Mouse (Mus musculus): ENCODE data around the gene Fam83d. TPM values are rescaled to one million over a fixed set of nuclear protein-coding genes. Genes with fewer than 3 reads are reported as not detected.
"Not testable (repeated sequence)": the region's sequence is repeated elsewhere in the genome, so short reads cannot be mapped to it uniquely, and the experiment has no call there.

Gene Fam83d
- under 1 TPM; 0.44 to 0.89 TPM for total RNA-seq (2021)
- long read RNA-seq, experiment 1 = 0 reads
- long read RNA-seq, experiment 2 = 0 reads

GRCm38 (mm10) chr2:158767742-158768339, at the start of gene Fam83d:
TSS of gene Fam83d (plus strand) at chr2:158768093.
- peak; percentile 95 to 97 for DNase-seq

GRCm38 (mm10) chr2:158718816-158719549, 48.9 kb upstream of the Fam83d start:
- DNase-seq = no peak

GRCm38 (mm10) chr2:158720715-158721370, 47.0 kb upstream of the Fam83d start:
- DNase-seq = no peak

GRCm38 (mm10) chr2:158721481-158721880, 46.4 kb upstream of the Fam83d start:
- no peak for DNase-seq

GRCm38 (mm10) chr2:158722135-158722534, 45.8 kb upstream of the Fam83d start:
- no peak for DNase-seq

- DNase-seq = peak in 1 of 2 experiments; percentile 38
Measured at GRCm38 (mm10) chr2:158722991-158723551, 44.8 kb upstream of the Fam83d start.

- no peak for DNase-seq
Measured at GRCm38 (mm10) chr2:158723806-158724205, 44.1 kb upstream of the Fam83d start.

- DNase-seq = no peak
Measured at GRCm38 (mm10) chr2:158726252-158726651, 41.6 kb upstream of the Fam83d start.

GRCm38 (mm10) chr2:158728061-158728815, 39.7 kb upstream of the Fam83d start:
- no peak for DNase-seq

GRCm38 (mm10) chr2:158730896-158731295, 37.0 kb upstream of the Fam83d start:
- no peak for DNase-seq

- DNase-seq = no peak
Measured at GRCm38 (mm10) chr2:158732521-158732920, 35.4 kb upstream of the Fam83d start.

- DNase-seq = no peak
Measured at GRCm38 (mm10) chr2:158733136-158733535, 34.8 kb upstream of the Fam83d start.

- peak; percentile 50 to 61 for DNase-seq
Measured at GRCm38 (mm10) chr2:158733914-158734313, 34.0 kb upstream of the Fam83d start.

- DNase-seq = peak; percentile 53 to 71
Measured at GRCm38 (mm10) chr2:158734500-158735152, 33.3 kb upstream of the Fam83d start.

- peak in 1 of 2 experiments; percentile 46 for DNase-seq
Measured at GRCm38 (mm10) chr2:158735340-158735739, 32.6 kb upstream of the Fam83d start.

GRCm38 (mm10) chr2:158736247-158736646, 31.6 kb upstream of the Fam83d start:
- not testable (repeated sequence) for DNase-seq

- DNase-seq = no peak
Measured at GRCm38 (mm10) chr2:158738591-158738990, 29.3 kb upstream of the Fam83d start.

GRCm38 (mm10) chr2:158739113-158739512, 28.8 kb upstream of the Fam83d start:
- no peak for DNase-seq

- DNase-seq = peak in 1 of 2 experiments; percentile 15
Measured at GRCm38 (mm10) chr2:158741011-158741501, 26.8 kb upstream of the Fam83d start.

- DNase-seq = no peak
Measured at GRCm38 (mm10) chr2:158742431-158742830, 25.5 kb upstream of the Fam83d start.

- no peak for DNase-seq
Measured at GRCm38 (mm10) chr2:158743518-158744141, 24.3 kb upstream of the Fam83d start.

All from heart, adult 18-20 months (tissue).